Mouse (Mus musculus): Measurements from ENCODE around the gene Serpina1b.
A peak's percentile ranks its signal among the peaks of the same experiment; 100 is the strongest.
"Not testable (repeated sequence)": the region's sequence is repeated elsewhere in the genome, so short reads cannot be mapped to it uniquely, and the experiment has no call there.

The Serpina1b gene

GRCm38 (mm10) chr12:103700144-103700750, 129.9 kb downstream of the Serpina1b start:
- DNase-seq (ENCODE audit: extremely low spot score, low spot score) = no peak

DNA sequence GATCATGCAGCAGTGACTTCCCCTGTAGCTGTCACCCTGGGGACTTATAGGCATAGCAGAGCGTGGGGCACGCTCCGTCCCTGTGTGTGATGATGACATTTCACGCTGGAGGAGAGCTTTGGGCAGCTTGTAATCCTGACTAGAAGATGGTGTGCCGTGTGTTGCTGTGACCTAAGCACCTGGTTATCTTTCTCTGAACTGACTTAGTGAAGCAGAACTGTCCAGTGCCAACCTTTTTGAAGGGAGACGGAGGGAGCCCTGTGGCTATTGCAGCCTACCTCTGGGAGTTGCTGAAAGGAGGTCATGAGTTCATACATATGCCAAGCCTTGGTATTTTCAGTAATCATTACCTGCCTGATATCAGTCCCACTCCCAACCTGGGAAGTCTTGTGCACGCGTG, 134.7 kb downstream of the Serpina1b start, which contains the start of gene Serpina1f:
Serpina1f (minus strand) TSS at position 101 of the 400 bp plus-strand sequence.
- DNase-seq (ENCODE audit: extremely low spot score, low spot score) = no peak

- peak; percentile 19 for DNase-seq (ENCODE audit: extremely low spot score, low spot score)
Measured at GRCm38 (mm10) chr12:103688221-103688814, 141.9 kb downstream of the Serpina1b start.

GRCm38 (mm10) chr12:103687021-103687420, 143.2 kb downstream of the Serpina1b start:
- DNase-seq (ENCODE audit: extremely low spot score, low spot score) = peak; percentile 17

DNA sequence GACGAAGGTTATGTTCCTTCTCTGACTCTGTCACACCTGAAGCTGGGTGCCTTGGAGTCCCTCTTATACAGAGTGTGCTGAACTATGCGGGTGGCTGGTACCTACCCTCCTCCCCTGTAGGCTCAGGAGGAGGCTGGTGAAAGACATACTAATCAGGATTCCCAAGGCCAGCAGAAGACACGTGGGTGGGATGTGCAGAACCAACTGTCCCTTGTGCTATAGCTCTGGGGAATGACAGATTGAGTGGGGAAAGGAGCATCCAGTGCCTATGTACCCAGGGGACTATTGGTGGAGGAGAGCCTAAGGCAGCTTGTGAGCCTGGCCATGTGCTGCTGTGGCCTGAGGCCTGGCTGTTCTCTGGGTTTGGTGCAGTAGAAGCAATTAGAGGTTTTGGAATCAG, 144.1 kb downstream of the Serpina1b start:
- no peak for DNase-seq (ENCODE audit: extremely low spot score, low spot score)

- DNase-seq (ENCODE audit: extremely low spot score, low spot score) = no peak
Measured at GRCm38 (mm10) chr12:103685386-103685785, 144.8 kb downstream of the Serpina1b start.

GRCm38 (mm10) chr12:103683775-103684174, 146.4 kb downstream of the Serpina1b start:
- no peak for DNase-seq (ENCODE audit: extremely low spot score, low spot score)

GRCm38 (mm10) chr12:103681739-103682138, 148.4 kb downstream of the Serpina1b start:
- DNase-seq (ENCODE audit: extremely low spot score, low spot score) = no peak

DNA sequence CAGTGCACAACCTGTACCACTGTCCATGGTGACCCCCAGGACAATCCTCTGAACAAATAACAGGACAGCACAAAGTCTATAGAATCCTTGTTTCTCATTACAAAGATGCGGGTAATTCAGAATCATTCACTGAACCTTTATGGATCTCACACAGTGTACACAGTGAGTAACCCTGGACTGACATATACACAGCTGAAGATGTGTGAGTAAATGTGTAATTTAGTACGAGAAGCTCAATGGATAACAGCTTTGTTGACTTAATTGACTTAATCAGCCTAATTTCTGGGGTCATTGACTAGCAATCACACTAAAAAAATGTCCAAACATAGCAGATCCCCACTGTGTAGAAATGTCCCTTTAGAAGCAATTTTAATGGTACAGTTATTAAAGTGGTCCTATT, 149.0 kb downstream of the Serpina1b start:
- DNase-seq (ENCODE audit: extremely low spot score, low spot score) = no peak

- not testable (repeated sequence) for DNase-seq (ENCODE audit: extremely low spot score, low spot score)
Measured at GRCm38 (mm10) chr12:103679853-103680252, 150.3 kb downstream of the Serpina1b start.
